Mouse (Mus musculus): ENCODE data around the gene Vegfa. TPM values are rescaled to one million over a fixed set of nuclear protein-coding genes. Genes with fewer than 3 reads are reported as not detected.

Vegfa gene
- polyA plus RNA-seq, 1 experiment: 92.9 TPM

DNA sequence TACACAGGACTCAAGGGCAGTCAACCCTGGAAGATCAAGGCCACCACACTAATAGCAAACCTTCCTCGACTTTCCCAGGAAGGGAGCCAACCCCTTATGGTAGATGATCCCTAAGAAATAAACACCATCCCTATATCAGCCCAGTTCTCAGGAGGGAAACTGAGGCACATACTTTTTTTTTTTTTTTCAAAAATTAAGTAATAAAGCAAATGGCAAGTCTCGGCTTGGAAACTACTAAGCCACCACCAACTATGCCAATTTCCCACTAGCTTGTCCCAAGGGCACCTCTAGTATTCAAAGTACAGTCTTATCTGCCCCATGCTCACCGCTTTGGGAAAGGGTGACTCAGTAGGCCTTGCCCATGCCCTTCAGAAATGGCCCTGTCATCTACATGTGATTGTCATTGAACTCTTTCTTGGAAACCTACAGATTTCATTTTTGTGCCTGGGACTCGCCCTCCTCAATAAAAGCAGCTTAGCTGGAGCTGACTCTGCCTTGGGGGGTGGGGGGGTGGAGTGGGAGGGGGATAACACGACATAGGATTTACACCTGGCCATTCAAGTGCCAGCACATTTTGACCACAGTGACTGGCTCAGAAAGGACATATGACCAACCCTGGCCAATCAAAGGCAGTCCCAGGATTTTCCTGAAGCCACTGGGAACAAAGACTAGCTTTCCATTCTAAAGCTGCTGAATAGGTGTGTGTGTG is 43.5 kb upstream of the Vegfa start:
- H3K36me3 ChIP-seq (ENCODE audit: control insufficient read depth, insufficient read depth, low read length): no peaks in the 10 kb centered on the region
- no peak for DNase-seq (ENCODE audit: low read depth in 1 of 2, low spot score in 2 of 2)
- no peaks in the 10 kb centered on the region for H3K27me3 ChIP-seq (ENCODE audit: control insufficient read depth, insufficient read depth, low read length)
- H3K4me1 ChIP-seq (ENCODE audit: control insufficient read depth, insufficient read depth, insufficient read length): peaks cover 14% of the 10 kb centered on the region; the same call in 1 of the 2 replicates
- 67% methylated on average over 5 of the region's 5 CpGs for WGBS
- H3K27ac ChIP-seq (ENCODE audit: insufficient read depth, low read length): no peak overlapping the region
- no peak for TF ChIP-seq POLR2A (IDR thresholded peaks at IDR 0.05; ENCODE audit: low read depth, low read length)
- no peak for TF ChIP-seq CTCF (IDR thresholded peaks at IDR 0.05; ENCODE audit: extremely low read depth, insufficient read depth, insufficient read length, insufficient replicate concordance)
- no peak overlapping the region for H3K4me3 ChIP-seq (ENCODE audit: extremely low read depth, insufficient read depth, insufficient read length)

DNA sequence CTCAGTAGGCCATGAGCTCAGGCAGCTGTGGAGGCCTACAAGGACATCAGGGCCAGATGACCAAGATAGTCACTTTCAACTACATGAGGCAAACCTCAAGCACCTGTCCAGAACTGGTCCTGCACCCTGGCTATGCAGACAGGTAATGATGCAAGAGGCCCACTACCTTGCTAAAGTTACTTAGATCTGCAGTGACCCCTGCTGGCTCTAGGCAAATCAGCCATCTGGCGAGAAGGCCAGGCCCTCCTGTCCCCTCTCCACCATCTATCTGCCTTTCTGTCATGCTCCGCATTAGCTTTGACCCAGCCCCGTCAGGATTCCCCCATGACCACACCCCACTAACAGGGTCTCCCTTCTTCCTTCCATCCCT is 42.9 kb upstream of the Vegfa start:
- Histone ChIP-seq H3K27ac (ENCODE audit: insufficient read depth, low read length) (no peak overlapping the region), H3K27me3 (ENCODE audit: control insufficient read depth, insufficient read depth, low read length) (no peaks in the 10 kb centered on the region), H3K4me1 (ENCODE audit: control insufficient read depth, insufficient read depth, insufficient read length) (peaks cover 14% of the 10 kb centered on the region; the same call in 1 of the 2 replicates), H3K4me3 (ENCODE audit: extremely low read depth, insufficient read depth, insufficient read length) (no peak overlapping the region), H3K36me3 (ENCODE audit: control insufficient read depth, insufficient read depth, low read length) (no peaks in the 10 kb centered on the region)
- WGBS: 26% methylated on average over 3 of the region's 3 CpGs
- peak; percentile 46 to 60 for DNase-seq (ENCODE audit: low read depth in 1 of 2, low spot score in 2 of 2)
- TF ChIP-seq POLR2A (IDR thresholded peaks at IDR 0.05; ENCODE audit: low read depth, low read length): no peak
- TF ChIP-seq CTCF (IDR thresholded peaks at IDR 0.05; ENCODE audit: extremely low read depth, insufficient read depth, insufficient read length, insufficient replicate concordance): peak; percentile 56; the same call in 1 of the 2 replicates

DNA sequence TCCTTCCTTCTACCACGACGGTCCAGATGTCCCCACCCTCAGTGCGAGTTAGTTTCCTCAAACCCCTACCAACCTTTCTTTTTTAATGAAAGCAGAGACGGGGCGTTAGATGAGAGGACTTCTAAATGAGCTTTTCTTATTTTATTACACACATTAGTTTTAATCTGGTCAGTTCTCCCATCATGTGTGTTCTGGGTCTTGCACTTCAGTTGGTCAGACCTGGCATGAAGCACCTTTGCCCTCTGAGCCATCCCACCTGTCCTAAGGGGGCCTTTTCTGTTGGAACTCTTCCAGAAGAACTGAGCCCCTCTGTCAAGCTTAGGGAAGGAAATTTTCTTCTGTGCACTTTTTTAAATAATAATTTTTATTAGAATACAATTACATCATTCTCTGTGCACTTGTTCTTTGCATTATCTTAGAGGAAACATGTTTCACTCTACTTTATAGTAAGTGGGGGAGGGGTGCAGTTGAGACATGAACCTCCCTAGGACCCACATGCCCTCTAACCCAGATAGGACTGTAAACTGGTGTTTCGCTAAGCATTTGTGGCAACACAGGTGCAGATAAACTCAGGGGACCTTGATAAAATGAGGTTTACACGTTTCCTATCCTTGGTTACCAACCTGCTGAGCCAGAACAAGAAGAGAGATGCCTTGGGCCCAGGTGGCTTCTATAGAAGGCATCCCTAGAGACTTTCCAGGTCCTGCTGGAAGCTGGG is 42.4 kb upstream of the Vegfa start:
- H3K4me1 ChIP-seq (ENCODE audit: control insufficient read depth, insufficient read depth, insufficient read length): peaks cover 14% of the 10 kb centered on the region; the same call in 1 of the 2 replicates
- peak in 1 of 2 experiments; percentile 2 for DNase-seq (ENCODE audit: low read depth in 1 of 2, low spot score in 2 of 2)
- no peak overlapping the region for H3K4me3 ChIP-seq (ENCODE audit: extremely low read depth, insufficient read depth, insufficient read length)
- TF ChIP-seq CTCF (IDR thresholded peaks at IDR 0.05; ENCODE audit: extremely low read depth, insufficient read depth, insufficient read length, insufficient replicate concordance): no peak
- no peak for TF ChIP-seq POLR2A (IDR thresholded peaks at IDR 0.05; ENCODE audit: low read depth, low read length)
- WGBS: 10% methylated on average over 7 of the region's 7 CpGs
- H3K27ac ChIP-seq (ENCODE audit: insufficient read depth, low read length): no peak overlapping the region
- no peaks in the 10 kb centered on the region for H3K36me3 ChIP-seq (ENCODE audit: control insufficient read depth, insufficient read depth, low read length)
- H3K27me3 ChIP-seq (ENCODE audit: control insufficient read depth, insufficient read depth, low read length): no peaks in the 10 kb centered on the region

DNA sequence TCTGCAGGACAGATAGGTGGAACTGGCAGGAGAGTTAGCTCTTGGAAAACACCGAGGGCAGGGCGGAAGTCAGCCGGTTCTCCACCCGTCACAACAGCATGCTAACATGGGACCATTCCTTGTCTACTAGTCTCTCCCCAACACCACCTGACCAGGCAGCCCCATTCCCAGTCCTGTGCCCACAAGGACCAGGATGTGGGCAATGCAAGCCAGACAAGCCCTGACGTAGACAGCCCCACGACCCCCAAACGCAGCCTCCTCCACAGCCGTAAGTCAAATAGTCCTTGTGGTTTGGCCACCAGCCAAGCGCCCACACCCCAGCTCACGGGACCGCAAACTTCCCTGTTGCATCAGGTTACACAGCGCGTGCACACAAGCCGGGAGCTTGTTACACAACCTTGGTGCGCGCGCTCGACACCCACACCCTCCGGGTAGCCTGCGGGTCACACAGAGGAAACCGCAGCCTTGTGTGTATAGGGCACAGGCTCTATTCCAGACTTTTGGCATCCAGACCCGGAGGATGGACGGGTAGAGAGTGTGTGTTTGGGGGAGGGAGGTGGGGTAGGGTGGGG is 41.6 kb upstream of the Vegfa start:
- H3K27me3 ChIP-seq (ENCODE audit: control insufficient read depth, insufficient read depth, low read length): no peaks in the 10 kb centered on the region
- no peak for TF ChIP-seq POLR2A (IDR thresholded peaks at IDR 0.05; ENCODE audit: low read depth, low read length)
- 0 out of 2 replicates have a peak, but pooled peaks have one; percentile 1 for TF ChIP-seq CTCF (IDR thresholded peaks at IDR 0.05; ENCODE audit: extremely low read depth, insufficient read depth, insufficient read length, insufficient replicate concordance)
- peak overlapping the region; percentile 27; the same call in 1 of the 2 replicates for H3K27ac ChIP-seq (ENCODE audit: insufficient read depth, low read length)
- no peaks in the 10 kb centered on the region for H3K36me3 ChIP-seq (ENCODE audit: control insufficient read depth, insufficient read depth, low read length)
- DNase-seq (ENCODE audit: low read depth in 1 of 2, low spot score in 2 of 2): peak; percentile 79 to 88
- H3K4me1 ChIP-seq (ENCODE audit: control insufficient read depth, insufficient read depth, insufficient read length): peaks cover 14% of the 10 kb centered on the region; the same call in 1 of the 2 replicates
- 1% methylated on average over 23 of the region's 23 CpGs for WGBS
- peak overlapping the region; percentile 44; the same call in 1 of the 2 replicates for H3K4me3 ChIP-seq (ENCODE audit: extremely low read depth, insufficient read depth, insufficient read length)

DNA sequence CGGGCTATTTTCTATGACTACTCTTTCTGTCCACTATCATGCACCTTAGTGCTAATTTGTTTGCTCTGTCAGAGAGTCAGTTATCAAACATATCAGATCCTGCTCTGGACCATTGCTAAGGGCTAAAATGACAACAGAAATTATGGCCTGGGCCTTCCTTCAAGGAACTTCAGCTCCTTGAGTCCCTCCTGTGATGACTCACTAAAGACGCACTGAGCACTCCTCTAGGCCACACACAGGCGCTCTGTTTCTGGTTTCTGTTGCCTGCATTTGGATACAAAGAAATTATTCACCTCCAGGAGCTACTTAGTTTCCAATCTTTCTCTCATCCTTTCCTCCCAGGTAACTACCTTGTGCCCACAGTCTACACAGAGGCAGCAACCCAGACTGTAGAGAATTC is 39.4 kb upstream of the Vegfa start:
- Histone ChIP-seq H3K4me3 (ENCODE audit: extremely low read depth, insufficient read depth, insufficient read length) (no peak overlapping the region), H3K36me3 (ENCODE audit: control insufficient read depth, insufficient read depth, low read length) (no peaks in the 10 kb centered on the region), H3K27me3 (ENCODE audit: control insufficient read depth, insufficient read depth, low read length) (no peaks in the 10 kb centered on the region), H3K4me1 (ENCODE audit: control insufficient read depth, insufficient read depth, insufficient read length) (peaks cover 14% of the 10 kb centered on the region; the same call in 1 of the 2 replicates), H3K27ac (ENCODE audit: insufficient read depth, low read length) (no peak overlapping the region)
- WGBS: 91% methylated on average over 3 of the region's 3 CpGs
- no peak for DNase-seq (ENCODE audit: low read depth in 1 of 2, low spot score in 2 of 2)
- TF ChIP-seq CTCF (IDR thresholded peaks at IDR 0.05; ENCODE audit: extremely low read depth, insufficient read depth, insufficient read length, insufficient replicate concordance) (no peak), POLR2A (IDR thresholded peaks at IDR 0.05; ENCODE audit: low read depth, low read length) (no peak)

DNA sequence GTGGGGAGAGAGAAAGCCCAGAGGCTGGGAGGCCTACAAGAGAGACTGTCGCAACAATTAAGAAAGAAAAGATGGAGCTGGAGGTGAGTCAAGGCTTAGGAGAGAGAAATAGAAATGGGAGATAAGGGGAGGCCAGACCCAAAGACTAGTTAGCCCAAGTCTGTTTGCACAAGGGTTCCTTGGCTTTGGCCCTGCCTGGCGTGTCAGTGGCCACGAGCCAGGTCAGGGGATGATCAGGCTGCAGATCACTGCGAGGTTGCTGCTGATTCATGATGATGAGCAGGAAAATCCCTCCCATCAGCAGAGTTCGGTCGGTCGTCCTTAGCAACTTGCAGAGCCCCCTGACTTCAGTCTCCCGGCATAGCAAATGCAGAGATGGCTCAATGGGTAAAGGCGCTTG is 37.9 kb upstream of the Vegfa start:
- no peaks in the 10 kb centered on the region for H3K36me3 ChIP-seq (ENCODE audit: control insufficient read depth, insufficient read depth, low read length)
- no peaks in the 10 kb centered on the region for H3K27me3 ChIP-seq (ENCODE audit: control insufficient read depth, insufficient read depth, low read length)
- H3K4me3 ChIP-seq (ENCODE audit: extremely low read depth, insufficient read depth, insufficient read length): no peak overlapping the region
- H3K27ac ChIP-seq (ENCODE audit: insufficient read depth, low read length): no peak overlapping the region
- WGBS: 66% methylated on average over 9 of the region's 9 CpGs
- no peak for DNase-seq (ENCODE audit: low read depth in 1 of 2, low spot score in 2 of 2)
- TF ChIP-seq POLR2A (IDR thresholded peaks at IDR 0.05; ENCODE audit: low read depth, low read length) (no peak), CTCF (IDR thresholded peaks at IDR 0.05; ENCODE audit: extremely low read depth, insufficient read depth, insufficient read length, insufficient replicate concordance) (no peak)
- peaks cover 14% of the 10 kb centered on the region; the same call in 1 of the 2 replicates for H3K4me1 ChIP-seq (ENCODE audit: control insufficient read depth, insufficient read depth, insufficient read length)

Data from spleen, adult 2 months (tissue).